Mouse (Mus musculus) testis, adult 2 months (tissue): Measurements from ENCODE around the gene Crybg2.

Experiments
- CTCF ChIP-seq: fragments of 200-500 bp; IDR thresholded peaks from 2 replicates; pipeline ENCODE4 v1.5.1; 2012; ENCODE audit warnings: low read depth, mild to moderate bottlenecking, inconsistent platforms, low read length, moderate library complexity; ENCODE audit not compliant: control insufficient read depth, insufficient read depth, insufficient replicate concordance
- POLR2A ChIP-seq: fragments of 200-500 bp; IDR thresholded peaks from 2 replicates; pipeline ENCODE4 v1.6.1; 2012; ENCODE audit warnings: low read depth, mild to moderate bottlenecking, inconsistent platforms, low read length, moderate library complexity; ENCODE audit not compliant: control insufficient read depth

GRCm38 (mm10) chr4:134011450-134012414 lies 48.9 kb upstream of the Crybg2 start:
- TF ChIP-seq CTCF (no peak), POLR2A (no peak)
